Mouse (Mus musculus) heart, embryonic 13.5 days (tissue): Measurements from ENCODE around the gene Sqstm1. TPM values are rescaled to one million over a fixed set of nuclear protein-coding genes. Genes with fewer than 3 reads are reported as not detected.

Experiments
- ATAC-seq: fragments of 200-750 bp; cut with Nextera tagmentation; 2 replicates; pipeline ENCODE4 v1.8.0; 2017; ENCODE audit warnings: moderate TSS enrichment; ENCODE audit not compliant: insufficient number of reproducible peaks, low FRiP score, low TSS enrichment; ENCODE audit errors: extremely low read depth
- H3K27ac ChIP-seq: fragments of 300-500 bp; sonication (generic); replicated peaks from 2 replicates; pipeline ENCODE4 v1.5.1; 2015; ENCODE audit warnings: moderate library complexity, mild to moderate bottlenecking, inconsistent platforms
- H3K27me3 ChIP-seq: fragments of 300-500 bp; sonication (generic); replicated peaks from 2 replicates; pipeline ENCODE4 v1.6.1; 2015; ENCODE audit warnings: mild to moderate bottlenecking, inconsistent platforms
- H3K36me3 ChIP-seq: fragments of 300-500 bp; sonication (generic); 2 replicates; pipeline ENCODE4 v1.6.1; 2015; ENCODE audit warnings: mild to moderate bottlenecking, inconsistent platforms
- H3K4me1 ChIP-seq: fragments of 300-500 bp; sonication (generic); 2 replicates; pipeline ENCODE4 v1.6.1; 2015; ENCODE audit warnings: inconsistent platforms
- H3K4me2 ChIP-seq: fragments of 300-500 bp; sonication (generic); 2 replicates; pipeline ENCODE4 v1.6.1; 2015; ENCODE audit warnings: inconsistent platforms, mild to moderate bottlenecking, moderate library complexity
- H3K4me3 ChIP-seq: fragments of 300-500 bp; sonication (generic); 2 replicates; pipeline ENCODE4 v1.5.1; 2015; ENCODE audit warnings: moderate library complexity, mild to moderate bottlenecking, inconsistent platforms
- H3K9ac ChIP-seq: fragments of 300-500 bp; sonication (generic); 2 replicates; pipeline ENCODE4 v1.6.1; 2015; ENCODE audit warnings: inconsistent platforms, mild to moderate bottlenecking, moderate library complexity
- H3K9me3 ChIP-seq: fragments of 300-500 bp; sonication (generic); 2 replicates; pipeline ENCODE4 v1.6.1; 2016; ENCODE audit warnings: inconsistent platforms
- WGBS: fragments of 180-500 bp; shearing (Covaris S2); methylation state at CpG from one replicate; pipeline ENCODE4 v1.1.7; 2015; ENCODE audit warnings: mixed read lengths; 5-methylcytosine and 5-hydroxymethylcytosine counted together
- polyA plus RNA-seq: library from polyadenylated mRNA; unstranded; fragments of >200 nt; fragmentation: Nextera tagmentation; extraction: Ambion mirVana; gene quantifications from 2 replicates; pipeline ENCODE4 v1.2.1, GENCODE M21; 2015

Sqstm1 gene
- polyA plus RNA-seq, 1 experiment from 2014 or later = 277 TPM

DNA sequence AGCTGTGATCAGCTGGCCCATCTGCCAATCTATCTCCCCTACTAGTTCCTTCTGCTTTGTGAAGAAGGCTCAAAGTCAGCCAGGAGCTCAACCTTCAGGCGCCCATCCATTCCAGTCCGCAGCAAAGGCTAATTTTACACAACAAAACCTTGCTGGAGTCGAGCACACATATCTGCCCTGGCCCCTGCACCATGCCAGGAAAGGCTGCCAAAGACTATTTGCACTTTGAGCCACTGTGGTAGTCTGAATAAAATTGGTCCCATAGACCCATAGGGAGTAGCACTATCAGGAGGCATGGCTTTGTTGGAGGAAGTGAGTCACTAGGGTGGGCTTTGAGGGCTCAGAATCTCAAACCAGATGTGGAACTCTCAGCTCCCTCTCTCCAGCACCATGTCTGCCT is 5.2 kb downstream of the Sqstm1 start:
- WGBS = 86% methylated on average over 3 of the region's 3 CpGs
- no peak for ATAC-seq
- Histone ChIP-seq H3K4me2 (no peak overlapping the region), H3K27me3 (no peaks in the 10 kb centered on the region), H3K4me1 (peaks cover 19% of the 10 kb centered on the region), H3K9ac (no peak overlapping the region), H3K27ac (no peak overlapping the region), H3K4me3 (no peak overlapping the region), H3K36me3 (peaks cover 82% of the 10 kb centered on the region), H3K9me3 (no peaks in the 10 kb centered on the region)

DNA sequence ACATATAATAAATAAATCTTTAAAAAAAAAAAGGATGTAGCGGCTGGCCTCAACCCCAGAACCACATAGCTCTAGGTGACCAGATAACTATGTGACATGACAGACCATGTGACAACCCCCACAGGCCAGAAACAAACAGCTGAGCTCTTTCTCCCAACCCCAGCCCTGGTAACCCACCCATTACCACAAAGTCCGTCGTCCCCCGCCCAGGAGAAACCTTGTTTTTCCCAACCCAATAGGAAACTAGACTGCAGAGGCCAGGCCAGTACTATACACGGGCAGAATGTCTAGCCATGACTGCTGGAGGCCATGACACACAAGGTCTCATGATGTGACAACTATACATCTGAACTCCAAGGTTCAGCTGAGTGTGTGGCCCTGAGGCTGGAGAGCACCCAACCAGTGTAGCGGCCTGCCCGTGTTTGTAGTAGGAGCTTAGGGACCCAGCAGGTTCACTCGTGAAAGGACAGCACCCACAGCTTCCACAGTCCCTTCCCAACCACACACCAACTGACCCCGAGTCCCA is 7.3 kb downstream of the Sqstm1 start:
- ATAC-seq = no peak
- no peak overlapping the region for H3K4me3 ChIP-seq
- no peak overlapping the region for H3K9ac ChIP-seq
- peaks cover 97% of the 10 kb centered on the region for H3K36me3 ChIP-seq
- no peak overlapping the region for H3K27ac ChIP-seq
- no peak overlapping the region for H3K4me2 ChIP-seq
- 87% methylated on average over 9 of the region's 9 CpGs for WGBS
- no peaks in the 10 kb centered on the region for H3K27me3 ChIP-seq
- peaks cover 9% of the 10 kb centered on the region for H3K4me1 ChIP-seq
- H3K9me3 ChIP-seq = no peaks in the 10 kb centered on the region

DNA sequence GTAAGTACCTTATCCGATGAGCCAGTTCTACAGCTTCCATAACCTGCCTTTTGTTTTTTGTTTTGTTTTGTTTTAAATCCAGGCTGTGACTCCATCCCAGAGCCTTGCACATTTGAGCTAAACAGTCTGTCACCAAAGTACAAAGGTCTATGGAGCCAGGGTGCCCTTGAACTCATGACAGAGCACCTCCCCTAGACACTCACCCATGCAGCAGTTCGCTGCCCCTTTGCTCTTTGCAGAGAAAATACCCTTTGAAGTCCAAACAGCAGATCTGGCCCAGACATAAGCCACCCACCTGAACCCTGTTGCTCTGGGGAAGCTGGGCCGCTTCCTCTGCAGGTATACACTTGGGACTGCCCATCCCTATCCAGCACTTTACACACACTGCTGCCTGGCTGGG is 9.0 kb downstream of the Sqstm1 start:
- WGBS = 92% methylated on average over 3 of the region's 3 CpGs
- Histone ChIP-seq H3K4me1 (no peaks in the 10 kb centered on the region), H3K4me2 (no peak overlapping the region), H3K27me3 (no peaks in the 10 kb centered on the region), H3K27ac (no peak overlapping the region), H3K36me3 (peaks cover 99% of the 10 kb centered on the region), H3K4me3 (no peak overlapping the region), H3K9me3 (no peaks in the 10 kb centered on the region), H3K9ac (no peak overlapping the region)
- no peak for ATAC-seq

DNA sequence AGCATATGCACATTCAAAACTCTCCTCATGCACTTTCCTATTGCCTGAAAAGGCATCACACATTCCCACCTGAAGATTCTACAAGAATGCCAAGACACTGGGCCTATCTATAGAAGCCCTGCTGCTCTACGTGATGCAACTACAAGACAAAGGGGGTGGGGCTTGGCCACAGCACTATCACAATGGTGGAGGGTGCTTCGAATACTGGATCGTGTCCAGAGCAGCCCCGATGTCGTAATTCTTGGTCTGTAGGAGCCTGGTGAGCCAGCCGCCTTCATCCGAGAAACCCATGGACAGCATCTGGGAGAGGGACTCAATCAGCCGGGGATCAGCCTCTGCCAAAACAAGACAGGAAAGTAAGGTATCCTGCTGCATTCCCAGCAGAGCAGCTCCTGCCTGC is 10.0 kb downstream of the Sqstm1 start:
- WGBS = 76% methylated on average over 8 of the region's 8 CpGs
- no peak overlapping the region for H3K27ac ChIP-seq
- H3K9ac ChIP-seq = no peak overlapping the region
- peaks cover 98% of the 10 kb centered on the region for H3K36me3 ChIP-seq
- no peak overlapping the region for H3K4me2 ChIP-seq
- no peak for ATAC-seq
- no peaks in the 10 kb centered on the region for H3K27me3 ChIP-seq
- no peaks in the 10 kb centered on the region for H3K9me3 ChIP-seq
- no peaks in the 10 kb centered on the region for H3K4me1 ChIP-seq
- no peak overlapping the region for H3K4me3 ChIP-seq

DNA sequence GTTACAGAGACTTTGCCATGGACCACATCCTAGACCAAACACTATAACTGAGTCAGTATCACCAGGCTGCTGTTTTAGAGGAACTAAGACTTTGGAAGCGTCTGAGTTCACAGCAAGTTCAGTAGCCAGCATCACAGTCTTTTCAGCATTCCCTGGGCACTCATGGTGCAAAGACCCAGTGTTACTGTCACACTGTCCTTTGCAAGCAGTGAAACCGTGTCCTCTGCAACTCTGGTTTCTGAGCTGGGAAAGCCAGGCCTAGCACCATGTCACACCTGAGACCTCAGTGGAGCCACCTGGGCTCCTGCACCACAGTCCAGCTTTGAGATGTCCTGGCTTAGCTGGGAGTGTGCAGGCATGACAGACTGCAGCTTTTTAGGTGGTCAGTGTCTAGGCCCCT is 11.7 kb downstream of the Sqstm1 start:
- H3K4me2 ChIP-seq = no peak overlapping the region
- H3K27ac ChIP-seq = no peak overlapping the region
- no peak overlapping the region for H3K9ac ChIP-seq
- no peak overlapping the region for H3K4me3 ChIP-seq
- no peaks in the 10 kb centered on the region for H3K9me3 ChIP-seq
- WGBS = 81% methylated on average over 2 of the region's 2 CpGs
- H3K27me3 ChIP-seq = no peaks in the 10 kb centered on the region
- H3K36me3 ChIP-seq = peaks cover 81% of the 10 kb centered on the region
- no peaks in the 10 kb centered on the region for H3K4me1 ChIP-seq
- no peak for ATAC-seq

DNA sequence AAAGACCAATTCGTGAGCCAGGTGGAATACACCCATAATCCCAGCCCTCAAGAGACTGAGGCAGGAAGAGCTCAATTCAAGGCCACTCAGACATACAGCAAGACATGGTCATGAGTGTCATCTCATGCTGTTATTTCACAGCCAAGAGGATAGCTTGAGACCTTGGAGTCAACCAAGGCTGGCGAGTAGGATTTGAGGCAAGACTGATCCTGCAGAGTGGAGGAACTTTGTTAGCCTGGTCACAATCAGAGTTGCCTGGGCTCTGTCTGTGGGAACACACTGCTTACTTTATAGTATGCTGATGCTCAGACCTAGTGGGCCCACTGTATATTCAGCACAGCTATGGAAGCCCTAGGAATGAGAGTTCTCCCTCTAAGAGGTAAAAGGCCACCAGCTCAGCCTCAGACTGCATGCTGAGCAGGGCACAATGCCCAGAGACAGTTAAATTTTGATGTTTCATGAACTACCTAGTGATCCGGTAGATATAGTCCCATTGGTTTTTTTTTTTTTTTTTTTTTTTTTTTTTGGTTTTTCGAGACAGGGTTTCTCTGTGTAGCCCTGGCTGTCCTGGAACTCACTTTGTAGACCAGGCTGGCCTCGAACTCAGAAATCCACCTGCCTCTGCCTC is 12.3 kb downstream of the Sqstm1 start:
- WGBS = 89% methylated on average over 4 of the region's 5 CpGs
- Histone ChIP-seq H3K36me3 (peaks cover 80% of the 10 kb centered on the region), H3K4me1 (no peaks in the 10 kb centered on the region), H3K27ac (no peak overlapping the region), H3K9me3 (no peaks in the 10 kb centered on the region), H3K4me3 (no peak overlapping the region), H3K27me3 (no peaks in the 10 kb centered on the region), H3K4me2 (no peak overlapping the region), H3K9ac (no peak overlapping the region)
- ATAC-seq = no peak

DNA sequence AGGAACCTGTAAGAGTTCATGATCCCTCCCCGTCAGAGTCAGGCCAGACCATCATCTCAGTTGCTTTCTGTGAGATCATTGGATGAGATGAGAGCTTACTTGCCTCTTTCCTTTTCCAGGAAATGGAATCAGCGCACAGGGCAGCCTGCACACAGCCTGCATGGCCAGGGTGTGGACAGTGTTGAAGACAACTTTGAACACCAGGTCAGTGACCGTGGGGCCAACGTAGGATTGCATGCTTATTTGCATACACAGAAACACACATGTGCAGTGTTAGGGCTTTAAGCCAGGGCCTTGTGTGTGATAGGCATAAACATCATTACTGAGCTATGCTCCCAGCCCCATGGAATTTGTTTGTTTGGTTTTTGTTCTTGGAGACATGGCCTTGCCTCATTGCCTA is 13.1 kb downstream of the Sqstm1 start:
- Histone ChIP-seq H3K9me3 (no peaks in the 10 kb centered on the region), H3K4me3 (no peak overlapping the region), H3K27me3 (no peaks in the 10 kb centered on the region), H3K4me1 (no peaks in the 10 kb centered on the region), H3K4me2 (no peak overlapping the region), H3K27ac (no peak overlapping the region), H3K36me3 (peaks cover 71% of the 10 kb centered on the region), H3K9ac (no peak overlapping the region)
- no peak for ATAC-seq
- WGBS = 83% methylated on average over 4 of the region's 4 CpGs

DNA sequence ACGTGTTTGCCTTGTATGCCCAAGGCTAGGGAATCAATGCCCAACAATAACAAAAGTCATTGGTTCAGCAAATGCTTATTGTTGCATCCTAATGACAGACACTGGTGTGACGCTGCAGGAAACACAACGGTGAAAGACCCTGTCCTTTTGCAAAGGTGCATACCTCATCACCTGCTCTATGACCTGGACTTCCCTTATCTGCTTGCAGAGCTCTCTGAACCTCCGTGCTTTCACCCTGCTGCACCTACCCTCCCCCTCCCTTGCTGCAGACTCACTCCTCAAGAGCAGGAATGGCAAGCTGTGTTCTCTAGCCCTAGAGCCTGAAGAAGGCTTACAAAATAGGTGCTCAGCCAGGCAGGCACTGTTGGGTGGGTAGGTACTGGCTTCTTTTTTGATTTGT is 15.8 kb downstream of the Sqstm1 start:
- Histone ChIP-seq H3K4me1 (peaks cover 10% of the 10 kb centered on the region), H3K9ac (no peak overlapping the region), H3K4me3 (no peak overlapping the region), H3K9me3 (no peaks in the 10 kb centered on the region), H3K4me2 (no peak overlapping the region), H3K27ac (no peak overlapping the region), H3K36me3 (peaks cover 44% of the 10 kb centered on the region), H3K27me3 (no peaks in the 10 kb centered on the region)
- ATAC-seq = no peak
- WGBS = 72% methylated on average over 4 of the region's 4 CpGs

DNA sequence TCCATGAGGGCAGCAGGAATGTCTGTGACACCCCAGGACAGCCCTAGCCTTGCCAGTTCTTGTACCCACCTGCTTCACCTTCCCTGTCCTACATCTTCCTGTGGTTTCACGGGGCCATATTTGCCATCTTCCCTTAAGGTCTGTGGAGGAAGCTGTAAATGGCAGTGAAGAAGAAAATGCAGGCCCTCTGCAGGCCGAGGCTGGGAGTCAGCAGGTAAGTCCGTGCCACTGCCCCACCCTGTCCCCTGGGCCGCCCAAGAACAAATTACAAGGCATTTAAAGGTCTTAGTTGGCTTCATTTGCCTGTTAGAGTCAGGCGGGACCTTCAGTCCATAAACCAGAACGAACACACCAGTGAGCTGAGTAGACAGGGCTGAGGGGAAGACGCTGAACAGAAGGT is 16.6 kb downstream of the Sqstm1 start:
- no peak overlapping the region for H3K27ac ChIP-seq
- 77% methylated on average over 7 of the region's 7 CpGs for WGBS
- no peak for ATAC-seq
- no peaks in the 10 kb centered on the region for H3K9me3 ChIP-seq
- H3K9ac ChIP-seq = no peak overlapping the region
- H3K36me3 ChIP-seq = peaks cover 37% of the 10 kb centered on the region
- H3K27me3 ChIP-seq = no peaks in the 10 kb centered on the region
- peaks cover 10% of the 10 kb centered on the region for H3K4me1 ChIP-seq
- H3K4me2 ChIP-seq = no peak overlapping the region
- no peak overlapping the region for H3K4me3 ChIP-seq

DNA sequence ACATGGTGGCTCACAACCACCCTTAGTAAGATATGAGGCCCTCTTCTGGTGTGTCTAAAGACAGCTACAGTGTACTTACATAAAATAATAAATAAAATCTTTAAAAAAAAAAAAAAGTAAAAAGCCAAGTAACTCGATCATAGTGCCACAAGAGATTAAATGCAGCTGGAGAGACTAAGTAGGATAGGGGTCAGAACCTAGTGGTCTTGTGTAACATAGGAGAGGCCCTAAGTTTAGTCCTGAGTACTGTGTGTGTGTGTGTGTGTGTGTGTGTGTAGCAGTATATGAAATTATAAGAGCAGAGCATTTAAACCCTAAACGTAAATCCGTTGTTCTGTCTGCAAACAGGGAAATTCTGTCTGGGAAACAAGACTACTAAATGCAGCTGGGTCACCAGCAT is 18.3 kb downstream of the Sqstm1 start:
- peaks cover 10% of the 10 kb centered on the region for H3K4me1 ChIP-seq
- no peaks in the 10 kb centered on the region for H3K9me3 ChIP-seq
- H3K4me2 ChIP-seq = no peak overlapping the region
- H3K9ac ChIP-seq = no peak overlapping the region
- H3K36me3 ChIP-seq = peaks cover 25% of the 10 kb centered on the region
- no peaks in the 10 kb centered on the region for H3K27me3 ChIP-seq
- ATAC-seq = no peak
- no peak overlapping the region for H3K27ac ChIP-seq
- no peak overlapping the region for H3K4me3 ChIP-seq
- 92% methylated on average over 3 of the region's 3 CpGs for WGBS

DNA sequence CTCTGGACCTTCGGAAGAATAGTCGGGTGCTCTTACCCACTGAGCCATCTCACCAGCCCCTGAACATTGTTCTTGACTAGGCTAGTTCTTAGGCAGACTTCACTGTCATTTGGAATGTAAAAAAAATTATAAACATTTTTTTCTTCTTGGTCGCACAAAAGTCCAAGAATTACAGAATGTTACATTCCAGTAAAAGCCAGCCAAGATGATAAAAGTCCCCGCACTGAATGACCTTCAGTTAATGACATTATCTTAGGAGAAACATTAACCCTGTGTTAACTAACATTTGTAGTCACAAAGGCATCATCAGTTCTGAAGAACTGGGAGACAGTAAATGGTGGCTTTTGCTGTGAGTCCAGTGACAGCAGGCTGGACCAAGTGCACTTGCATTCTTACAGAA is 20.3 kb downstream of the Sqstm1 start:
- Histone ChIP-seq H3K9me3 (no peaks in the 10 kb centered on the region), H3K9ac (no peak overlapping the region), H3K4me2 (no peak overlapping the region), H3K4me3 (no peak overlapping the region), H3K27me3 (no peaks in the 10 kb centered on the region), H3K27ac (no peak overlapping the region), H3K4me1 (peaks cover 10% of the 10 kb centered on the region), H3K36me3 (peaks cover 9% of the 10 kb centered on the region; the same call in 1 of the 2 replicates)
- 69% methylated on average over 4 of the region's 4 CpGs for WGBS
- no peak for ATAC-seq

DNA sequence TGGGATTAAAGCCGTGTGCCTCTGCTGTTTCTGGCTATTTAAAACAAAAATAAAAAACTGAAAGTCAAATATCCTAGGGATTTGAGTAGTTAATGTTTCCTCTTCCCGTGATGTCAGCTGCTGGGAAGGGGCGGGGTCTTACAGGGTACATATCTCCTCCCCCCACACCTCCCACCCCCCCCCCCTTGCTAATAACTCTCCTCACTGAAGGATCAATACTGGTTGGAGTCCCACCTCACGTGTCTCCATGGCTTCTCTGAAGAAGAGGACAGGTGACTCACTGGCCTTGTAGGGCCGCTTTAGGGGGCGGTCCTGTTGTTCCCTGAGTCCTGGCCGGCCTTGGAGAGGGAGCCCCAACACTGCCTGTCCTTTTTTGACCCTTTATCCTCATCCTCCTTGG is 21.9 kb downstream of the Sqstm1 start:
- Histone ChIP-seq H3K4me1 (peaks cover 15% of the 10 kb centered on the region), H3K27ac (no peak overlapping the region), H3K4me2 (no peak overlapping the region), H3K9ac (no peak overlapping the region), H3K27me3 (no peaks in the 10 kb centered on the region), H3K4me3 (no peak overlapping the region), H3K36me3 (peaks cover 6% of the 10 kb centered on the region; the same call in 1 of the 2 replicates), H3K9me3 (no peaks in the 10 kb centered on the region)
- 70% methylated on average over 7 of the region's 7 CpGs for WGBS
- no peak for ATAC-seq
